ENCODE assay signal across 8 mouse cellular contexts in genomic region chr2:32720681-32721229, GRCm38 (mm10). TPM values are rescaled to one million over a fixed set of nuclear protein-coding genes. Genes with fewer than 3 reads are reported as not detected.
DNase-seq lines count a peak whose midpoint lies in the region; ATAC-seq lines count a peak whose summit lies in the region.

Gene Sh2d3c (plus strand): TSS chr2:32721055.

- H3K36me3 ChIP-seq in embryonic facial prominence, embryonic 10.5 days (replicated peaks), result no peaks in the 10 kb centered on the region
- no peaks in the 10 kb centered on the region for H3K36me3 ChIP-seq in stomach, embryonic 16.5 days (ENCODE audit: control insufficient read depth, insufficient read depth, low read length)

- peak; percentile 96 for DNase-seq in heart, adult 11 months
- no peak for DNase-seq in heart, adult 9 months (ENCODE audit: low spot score in 2 of 2)
- no peak for DNase-seq in embryonic facial prominence, embryonic 10.5 days (ENCODE audit: low spot score)
- no peak for DNase-seq in heart, postnatal 25 days (ENCODE audit: low spot score)
- DNase-seq in layer of hippocampus, postnatal 36 days, result no peak
- no peak for DNase-seq in c-Kit-positive CD71-positive TER-119-positive erythroid progenitor cells, embryonic 14.5 days (ENCODE audit: low spot score)

- H3K27ac ChIP-seq in embryonic facial prominence, embryonic 10.5 days (replicated peaks), result peak within 1 kb of the TSS; percentile 55
- H3K27ac ChIP-seq in stomach, embryonic 16.5 days (ENCODE audit: low read length), result peak within 1 kb of the TSS; percentile 43

- H3K4me2 ChIP-seq in stomach, embryonic 16.5 days (ENCODE audit: low read depth, low read length), result peak within 1 kb of the TSS; percentile 50

- no peaks in the 10 kb centered on the region for H3K9me3 ChIP-seq in embryonic facial prominence, embryonic 10.5 days
- H3K9me3 ChIP-seq in stomach, embryonic 16.5 days (replicated peaks; ENCODE audit: control insufficient read depth, low read length), result no peaks in the 10 kb centered on the region

- ATAC-seq in megakaryocyte, adult 5-6 weeks (ENCODE audit: poor library complexity, severe bottlenecking), result peak; percentile 60
- peak; percentile 68; the same call in 1 of the 2 replicates for ATAC-seq in stomach, embryonic 16.5 days (ENCODE audit: insufficient read depth, low FRiP score)

- H3K27me3 ChIP-seq in embryonic facial prominence, embryonic 10.5 days (replicated peaks; ENCODE audit: low read depth, poor library complexity, severe bottlenecking), result no peaks in the 10 kb centered on the region
- no peaks in the 10 kb centered on the region for H3K27me3 ChIP-seq in stomach, embryonic 16.5 days (ENCODE audit: control insufficient read depth, insufficient read depth, low read length)

- H3K9ac ChIP-seq in stomach, embryonic 16.5 days (ENCODE audit: low read length), result peak within 1 kb of the TSS; percentile 64

- intact Hi-C loops in heart, postnatal 25 days (cut with DNase I), result no loop called here

- H3K4me3 ChIP-seq in embryonic facial prominence, embryonic 10.5 days, result peak within 1 kb of the TSS; percentile 30; the same call in 1 of the 2 replicates
- H3K4me3 ChIP-seq in stomach, embryonic 16.5 days (replicated peaks; ENCODE audit: low read length), result peak within 1 kb of the TSS; percentile 36

- 46% methylated on average over 8 of the region's 8 CpGs for WGBS in embryonic facial prominence, embryonic 10.5 days
- WGBS in stomach, embryonic 16.5 days, result 21% methylated on average over 8 of the region's 8 CpGs

- H3K4me1 ChIP-seq in embryonic facial prominence, embryonic 10.5 days, result peaks cover 32% of the 10 kb centered on the region
- H3K4me1 ChIP-seq in stomach, embryonic 16.5 days (ENCODE audit: control insufficient read depth, insufficient read depth, low read length), result peaks cover 6% of the 10 kb centered on the region; the same call in 1 of the 2 replicates

RNA-seq across cellular contexts. Expression of gene Sh2d3c, which starts in this region (rescaled TPM):
- 27.1 and 27.5 TPM in 2 replicates for polyA plus RNA-seq in embryonic facial prominence, embryonic 10.5 days (2016; fragmentation: Nextera tagmentation; extraction: Ambion mirVana)
- total RNA-seq in heart, postnatal 25 days (2021), result 10 to 100 TPM; 20.7 to 25.4 TPM
- 10 to 100 TPM; 18.7 to 19.1 TPM for total RNA-seq in layer of hippocampus, postnatal 36 days (2021)
- total RNA-seq in megakaryocyte, adult 5-6 weeks (2015), result 49.8 and 56.2 TPM in 2 replicates
- total RNA-seq in megakaryocyte, adult 5-6 weeks (2017), result 30.1 and 38.2 TPM in 2 replicates
- polyA plus RNA-seq in stomach, embryonic 16.5 days (2015; fragmentation: Nextera tagmentation; extraction: Ambion mirVana), result 26.8 and 27.4 TPM in 2 replicates
